Mouse (Mus musculus) lung, adult 2 months (tissue): ENCODE measurements around the gene Pou5f1.

Experiments used
- CTCF ChIP-seq: fragments of 200-500 bp; IDR thresholded peaks from 2 replicates; pipeline ENCODE4 v1.5.1; 2011; ENCODE audit warnings: mild to moderate bottlenecking, low read length, control low read depth; ENCODE audit not compliant: insufficient read depth
- POLR2A ChIP-seq: fragments of 200-500 bp; IDR thresholded peaks from 2 replicates; pipeline ENCODE4 v1.6.1; 2011; ENCODE audit warnings: low read depth, mild to moderate bottlenecking, control low read depth, low read length, borderline replicate concordance; ENCODE audit errors: extremely low read depth

- no peak for TF ChIP-seq POLR2A
- no peak for TF ChIP-seq CTCF
Observed at GRCm38 (mm10) chr17:35537421-35537820, 31.6 kb downstream of the Pou5f1 start.
